Comparison of ENCODE assay signal across 21 mouse cellular contexts in the genomic region with DNA sequence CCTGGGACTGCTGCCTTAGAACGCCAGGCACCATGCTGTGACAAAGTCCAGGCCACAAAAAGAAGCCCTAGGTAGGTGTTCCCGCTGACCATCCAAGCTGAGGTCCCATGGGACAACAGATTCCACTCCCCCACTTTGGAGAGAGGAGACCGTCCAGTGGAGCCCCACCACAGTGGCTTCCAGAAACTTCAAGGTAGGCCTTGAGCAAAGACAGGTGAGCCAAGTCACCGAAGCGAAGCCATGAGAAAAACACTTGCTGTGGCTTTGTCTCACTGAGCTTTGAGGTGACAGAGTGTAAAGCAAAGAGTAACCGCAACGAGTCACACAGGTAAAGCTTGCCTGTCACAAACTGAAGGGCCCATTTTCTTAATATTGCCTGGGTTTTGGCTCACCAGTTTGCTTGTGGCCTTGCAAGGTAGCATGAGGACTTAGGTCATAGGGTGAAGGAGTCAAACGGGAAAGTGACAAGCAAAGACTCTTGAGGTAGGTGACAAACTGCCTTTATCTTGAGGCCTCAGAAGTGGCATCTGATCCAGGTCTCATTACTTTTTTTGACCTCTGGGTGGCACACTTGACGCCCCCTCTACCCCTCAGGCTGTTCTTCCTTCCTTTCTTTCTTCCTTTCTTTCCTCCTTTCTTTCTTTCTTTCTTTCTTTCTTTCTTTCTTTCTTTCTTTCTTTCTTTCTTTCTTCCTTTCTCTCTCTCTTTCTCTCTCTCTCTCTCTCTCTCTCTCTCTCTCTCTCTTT.
DNase-seq lines count a peak whose midpoint lies in the region; ATAC-seq and TF ChIP-seq lines count a peak whose summit lies in the region.
"Had no signal": no experiment of that assay in that cellular context is flagged by ENCODE, and none has a peak within 500 bp of the region (broad histone marks: within the 10 kb centered on the region; RNA-seq: fewer than 3 reads in every experiment).

No protein-coding gene starts in this region.

- no peak overlapping the region for H3K9ac ChIP-seq in lung, embryonic 14.5 days
- H3K9ac ChIP-seq in midbrain, embryonic 13.5 days (replicated peaks) = no peak overlapping the region
- H3K9ac ChIP-seq in forebrain, embryonic 12.5 days = no peak overlapping the region
- H3K9ac ChIP-seq: limb, embryonic 15.5 days; midbrain, embryonic 12.5 days had no signal

- H3K36me3 ChIP-seq in heart, embryonic 10.5 days = no peaks in the 10 kb centered on the region
- no peaks in the 10 kb centered on the region for H3K36me3 ChIP-seq in lung, embryonic 14.5 days (ENCODE audit: insufficient read depth)
- no peaks in the 10 kb centered on the region for H3K36me3 ChIP-seq in midbrain, embryonic 13.5 days
- H3K36me3 ChIP-seq in forebrain, embryonic 12.5 days (replicated peaks) = no peaks in the 10 kb centered on the region
- H3K36me3 ChIP-seq: forebrain, embryonic 10.5 days; limb, embryonic 15.5 days; midbrain, embryonic 12.5 days had no signal

- no peaks in the 10 kb centered on the region for H3K4me1 ChIP-seq in heart, embryonic 10.5 days
- H3K4me1 ChIP-seq in lung, embryonic 14.5 days (ENCODE audit: insufficient read depth) = no peaks in the 10 kb centered on the region
- no peaks in the 10 kb centered on the region for H3K4me1 ChIP-seq in midbrain, embryonic 13.5 days (replicated peaks)
- H3K4me1 ChIP-seq in forebrain, embryonic 12.5 days = no peaks in the 10 kb centered on the region
- H3K4me1 ChIP-seq: forebrain, embryonic 10.5 days; limb, embryonic 15.5 days; midbrain, embryonic 12.5 days had no signal

- no peak overlapping the region for H3K4me3 ChIP-seq in heart, embryonic 10.5 days
- H3K4me3 ChIP-seq in lung, embryonic 14.5 days (ENCODE audit: low read depth, low read length) = no peak overlapping the region
- no peak overlapping the region for H3K4me3 ChIP-seq in midbrain, embryonic 13.5 days (replicated peaks)
- H3K4me3 ChIP-seq in forebrain, embryonic 12.5 days (replicated peaks) = no peak overlapping the region
- H3K4me3 ChIP-seq: forebrain, embryonic 10.5 days; left cerebral cortex, adult 2 months; limb, embryonic 15.5 days; midbrain, embryonic 12.5 days had no signal

- no peak overlapping the region for H3K27ac ChIP-seq in heart, embryonic 10.5 days
- no peak overlapping the region for H3K27ac ChIP-seq in lung, embryonic 14.5 days (ENCODE audit: low read depth)
- no peak overlapping the region for H3K27ac ChIP-seq in midbrain, embryonic 13.5 days
- no peak overlapping the region for H3K27ac ChIP-seq in forebrain, embryonic 12.5 days
- H3K27ac ChIP-seq: forebrain, embryonic 10.5 days; hindbrain, postnatal 0 days; left cerebral cortex, adult 2 months; limb, embryonic 15.5 days; midbrain, embryonic 12.5 days had no signal

- no peaks in the 10 kb centered on the region for H3K9me3 ChIP-seq in heart, embryonic 10.5 days
- no peaks in the 10 kb centered on the region for H3K9me3 ChIP-seq in lung, embryonic 14.5 days (ENCODE audit: low read depth, low read length)
- H3K9me3 ChIP-seq in midbrain, embryonic 13.5 days = no peaks in the 10 kb centered on the region
- no peaks in the 10 kb centered on the region for H3K9me3 ChIP-seq in forebrain, embryonic 12.5 days
- H3K9me3 ChIP-seq: forebrain, embryonic 10.5 days; limb, embryonic 15.5 days; midbrain, embryonic 12.5 days had no signal

- WGBS in heart, embryonic 10.5 days = 66% methylated on average over 9 of the region's 9 CpGs
- WGBS in lung, embryonic 14.5 days = 71% methylated on average over 9 of the region's 9 CpGs
- 79% methylated on average over 9 of the region's 9 CpGs for WGBS in midbrain, embryonic 13.5 days
- WGBS in forebrain, embryonic 12.5 days = 81% methylated on average over 9 of the region's 9 CpGs

- no peak overlapping the region for H3K4me2 ChIP-seq in lung, embryonic 14.5 days
- H3K4me2 ChIP-seq in midbrain, embryonic 13.5 days (replicated peaks) = no peak overlapping the region
- H3K4me2 ChIP-seq in forebrain, embryonic 12.5 days = no peak overlapping the region
- H3K4me2 ChIP-seq: heart, embryonic 11.5 days; limb, embryonic 15.5 days; midbrain, embryonic 12.5 days had no signal

- TF ChIP-seq CTCF in lung, embryonic 14.5 days (IDR thresholded peaks at IDR 0.05; ENCODE audit: low read depth) = peak; percentile 8; the same call in 1 of the 2 replicates

- no peak for ATAC-seq in lung, embryonic 14.5 days (ENCODE audit: insufficient read depth)
- ATAC-seq in megakaryocyte progenitor cell, adult 5-6 weeks (replicated peaks; ENCODE audit: poor library complexity) = peak; percentile 80
- no peak for ATAC-seq in midbrain, embryonic 13.5 days
- ATAC-seq in forebrain, embryonic 12.5 days (ENCODE audit: low FRiP score) = no peak
- ATAC-seq: hindbrain, postnatal 0 days; lung, postnatal 0 days had no signal

- no peaks in the 10 kb centered on the region for H3K27me3 ChIP-seq in heart, embryonic 10.5 days (ENCODE audit: insufficient read depth, poor library complexity, severe bottlenecking)
- H3K27me3 ChIP-seq in lung, embryonic 14.5 days (ENCODE audit: insufficient read depth, low read length) = no peaks in the 10 kb centered on the region
- no peaks in the 10 kb centered on the region for H3K27me3 ChIP-seq in midbrain, embryonic 13.5 days
- no peaks in the 10 kb centered on the region for H3K27me3 ChIP-seq in forebrain, embryonic 12.5 days
- H3K27me3 ChIP-seq: limb, embryonic 15.5 days; midbrain, embryonic 12.5 days had no signal

- DNase-seq in heart, embryonic 10.5 days (ENCODE audit: low spot score) = peak; percentile 70
- DNase-seq in heart, adult 18-20 months = no peak
- no peak for DNase-seq in lung, embryonic 14.5 days
- DNase-seq in lung, postnatal 14 days = no peak
- DNase-seq: adrenal gland, postnatal 36 days; cerebellum, postnatal 10 days; gastrocnemius, postnatal 36 days; kidney, adult 8-10 months; kidney, postnatal 25 days; left cerebral cortex, postnatal 4 days; thymus, postnatal 14 days had no signal
